Mouse (Mus musculus) urinary bladder, adult 18-20 months (tissue): Measurements from ENCODE around the gene Kdelc1.

Experiments used
- DNase-seq, 2 experiments: peaks; one replicate each; pipeline ENCODE4 v3.0.0; 2022; ENCODE audit warnings: low spot score in 2 of 2, mixed read lengths in 2 of 2

Gene Kdelc1

GRCm38 (mm10) chr1:44063439-44063838, 55.2 kb downstream of the Kdelc1 start:
- no peak for DNase-seq

GRCm38 (mm10) chr1:44061836-44062235, 56.8 kb downstream of the Kdelc1 start, which contains the start of gene Gm8251:
Gene Gm8251 (minus strand): TSS chr1:44061936.
- DNase-seq = no peak

GRCm38 (mm10) chr1:44057805-44058204, 60.8 kb downstream of the Kdelc1 start:
- no peak for DNase-seq
